Mouse (Mus musculus): ENCODE data around the gene Dvl3.
"Not testable (repeated sequence)": the region's sequence is repeated elsewhere in the genome, so short reads cannot be mapped to it uniquely, and the experiment has no call there.

- TF ChIP-seq ZNF384 (IDR thresholded peaks at IDR 0.05; ENCODE audit: low read depth, low read length); EP300 (IDR thresholded peaks at IDR 0.05; ENCODE audit: low read length); RCOR1 (conservative IDR thresholded peaks at IDR 0.05; ENCODE audit: low read depth, low read length); MYC (IDR thresholded peaks at IDR 0.05; ENCODE audit: low read depth, low read length); TCF12 (IDR thresholded peaks at IDR 0.05; ENCODE audit: low read depth, low read length); CTCF (conservative IDR thresholded peaks at IDR 0.05 in 1 of 2, IDR thresholded peaks at IDR 0.05 in 1 of 2; ENCODE audit: low read depth in 2 of 2, low read length in 2 of 2); ELF1 (IDR thresholded peaks at IDR 0.05; ENCODE audit: low read depth, low read length); PAX5 (IDR thresholded peaks at IDR 0.05; ENCODE audit: low read length); POLR2A (IDR thresholded peaks at IDR 0.05; ENCODE audit: low read depth, low read length); RAD21 (IDR thresholded peaks at IDR 0.05; ENCODE audit: low read depth, low read length); JUN (IDR thresholded peaks at IDR 0.05; ENCODE audit: insufficient read depth, low read depth, low read length); HCFC1 (IDR thresholded peaks at IDR 0.05; ENCODE audit: low read depth, low read length); NRF1 (IDR thresholded peaks at IDR 0.05; ENCODE audit: low read depth, low read length): not testable (repeated sequence)
These were observed 28.0 kb upstream of the Dvl3 start for GRCm38 (mm10) chr16:20488751-20489150.

All from CH12.LX (cell line).